Comparison of ENCODE assay signal across 9 mouse cellular contexts in genomic region chr12:112938873-112939565, GRCm38 (mm10). TPM values are rescaled to one million over a fixed set of nuclear protein-coding genes. Genes with fewer than 3 reads are reported as not detected.
DNase-seq lines count a peak whose midpoint lies in the region; ATAC-seq and TF ChIP-seq lines count a peak whose summit lies in the region.
"Had no signal": no experiment of that assay in that cellular context is flagged by ENCODE, and none has a peak within 500 bp of the region (broad histone marks: within the 10 kb centered on the region; RNA-seq: fewer than 3 reads in every experiment).

No protein-coding gene starts in this region.

- TF ChIP-seq CTCF in kidney, adult 2 months (conservative IDR thresholded peaks at IDR 0.05; ENCODE audit: insufficient read depth, insufficient read length, low read depth, low read length), result no peak
- TF ChIP-seq CTCF in G1E (IDR thresholded peaks at IDR 0.05; ENCODE audit: low read depth, low read length), result 0 out of 2 replicates have a peak, but pooled peaks have one; percentile 14

- no peaks in the 10 kb centered on the region for H3K36me3 ChIP-seq in kidney, adult 2 months (ENCODE audit: control insufficient read depth, insufficient read depth, low read length)
- H3K36me3 ChIP-seq in G1E (replicated peaks), result peaks cover 4% of the 10 kb centered on the region
- H3K36me3 ChIP-seq: hindbrain, embryonic 15.5 days had no signal

- H3K4me3 ChIP-seq in kidney, adult 2 months (ENCODE audit: insufficient read depth, low read depth, low read length), result no peak overlapping the region
- no peak overlapping the region for H3K4me3 ChIP-seq in G1E (ENCODE audit: low read depth, low read length)
- H3K4me3 ChIP-seq: hindbrain, embryonic 15.5 days had no signal

- H3K27me3 ChIP-seq in kidney, adult 2 months (replicated peaks; ENCODE audit: control insufficient read depth, insufficient read depth, low read length), result no peaks in the 10 kb centered on the region
- H3K27me3 ChIP-seq in G1E (ENCODE audit: insufficient read depth, low read length), result peaks cover 14% of the 10 kb centered on the region; the same call in 1 of the 2 replicates
- H3K27me3 ChIP-seq: hindbrain, embryonic 15.5 days had no signal

- 69% methylated on average over 10 of the region's 10 CpGs for WGBS in kidney, adult 2 months

- no peaks in the 10 kb centered on the region for H3K9me3 ChIP-seq in G1E (replicated peaks)
- H3K9me3 ChIP-seq: hindbrain, embryonic 15.5 days had no signal

- H3K4me1 ChIP-seq in kidney, adult 2 months (ENCODE audit: control insufficient read depth, insufficient read depth, low read length), result peaks cover 12% of the 10 kb centered on the region; the same call in 1 of the 2 replicates
- peaks cover 21% of the 10 kb centered on the region for H3K4me1 ChIP-seq in G1E (ENCODE audit: insufficient read depth, low read depth, low read length)

- DNase-seq in kidney, adult 2 months, result peak; percentile 36
- DNase-seq in kidney, adult 11 months, result no peak
- peak; percentile 65 for DNase-seq in G1E (ENCODE audit: low spot score)
- DNase-seq in embryo, embryonic 10 days (ENCODE audit: low spot score), result peak; percentile 78
- DNase-seq in mesoderm, embryonic 11.5 days (ENCODE audit: low read depth, low spot score), result peak; percentile 69
- no peak for DNase-seq in right cerebral cortex, adult 2 months (ENCODE audit: low spot score in 2 of 2)
- DNase-seq in urinary bladder, adult 18-20 months (ENCODE audit: low spot score in 2 of 2), result no peak

- H3K27ac ChIP-seq in kidney, adult 2 months (ENCODE audit: insufficient read depth, low read depth, low read length), result no peak overlapping the region
- H3K27ac ChIP-seq: hindbrain, embryonic 15.5 days had no signal

- no peak for TF ChIP-seq POLR2A in kidney, adult 2 months (IDR thresholded peaks at IDR 0.05; ENCODE audit: low read depth, low read length)

- 0 out of 2 replicates have a peak, but pooled peaks have one; percentile 35 for ATAC-seq in G1E (ENCODE audit: extremely low read depth, insufficient number of reproducible peaks, low FRiP score, poor library complexity, severe bottlenecking)
- ATAC-seq in frontal cortex, adult (ENCODE audit: low TSS enrichment), result no peak

RNA-seq across cellular contexts. Expression of gene Nudt14, which starts 2.9 kb away (rescaled TPM):
- polyA plus RNA-seq in kidney, adult 2 months (2012; rRNA removed), result 66.1 and 73.0 TPM in 2 replicates
- total RNA-seq in G1E (2014; fragmentation: Nextera tagmentation) (6.2 and 9.2 TPM in 2 replicates), G1E (2017) (22.2 and 28.1 TPM in 2 replicates)
- polyA plus RNA-seq in G1E (2012), result 13.3 and 13.7 TPM in 2 replicates

RNA-seq across cellular contexts. Expression of gene Jag2, which starts 9.4 kb away (rescaled TPM):
- 10.1 and 10.6 TPM in 2 replicates for polyA plus RNA-seq in kidney, adult 2 months (2012; rRNA removed)
- total RNA-seq in G1E (2014; fragmentation: Nextera tagmentation) (1.8 and 3.5 TPM in 2 replicates), G1E (2017) (0.44 and 1.4 TPM in 2 replicates)
- 0.60 and 0.62 TPM in 2 replicates for polyA plus RNA-seq in G1E (2012)

RNA-seq across cellular contexts. Expression of gene Btbd6, which starts 37.3 kb away (rescaled TPM):
- polyA plus RNA-seq in kidney, adult 2 months (2012; rRNA removed), result 31.8 and 45.2 TPM in 2 replicates
- total RNA-seq in G1E (2014; fragmentation: Nextera tagmentation) (9.0 and 15.9 TPM in 2 replicates), G1E (2017) (10.2 and 11.1 TPM in 2 replicates)
- 68.3 and 101 TPM in 2 replicates for polyA plus RNA-seq in G1E (2012)

Comparison
In these comparisons a context has a peak if more than half of its experiments do, and no peak if none do; other contexts are left out.
1. DNase-seq: peak in kidney, adult 2 months (single experiment), G1E (single experiment), embryo, embryonic 10 days (single experiment) and mesoderm, embryonic 11.5 days (single experiment); none in kidney, adult 11 months (single experiment), right cerebral cortex, adult 2 months (0 of 2) and urinary bladder, adult 18-20 months (0 of 2).